Mouse (Mus musculus) adrenal gland, postnatal 14 days (tissue): ENCODE measurements around the gene Tbcd. TPM values are rescaled to one million over a fixed set of nuclear protein-coding genes. Genes with fewer than 3 reads are reported as not detected.

Source experiments
- DNase-seq: peaks from one replicate; pipeline ENCODE4 v3.0.0; 2021; ENCODE audit warnings: mixed read lengths
- total RNA-seq: library from RNA; stranded (reverse); gene quantifications from 2 replicates; pipeline ENCODE4 v1.2.3, GENCODE M21; 2021

Gene Tbcd
- total RNA-seq, 1 experiment from 2014 or later, result 31.6 TPM

- no peak for DNase-seq
Measured at GRCm38 (mm10) chr11:121536528-121536927, 84.8 kb downstream of the Tbcd start.

DNA sequence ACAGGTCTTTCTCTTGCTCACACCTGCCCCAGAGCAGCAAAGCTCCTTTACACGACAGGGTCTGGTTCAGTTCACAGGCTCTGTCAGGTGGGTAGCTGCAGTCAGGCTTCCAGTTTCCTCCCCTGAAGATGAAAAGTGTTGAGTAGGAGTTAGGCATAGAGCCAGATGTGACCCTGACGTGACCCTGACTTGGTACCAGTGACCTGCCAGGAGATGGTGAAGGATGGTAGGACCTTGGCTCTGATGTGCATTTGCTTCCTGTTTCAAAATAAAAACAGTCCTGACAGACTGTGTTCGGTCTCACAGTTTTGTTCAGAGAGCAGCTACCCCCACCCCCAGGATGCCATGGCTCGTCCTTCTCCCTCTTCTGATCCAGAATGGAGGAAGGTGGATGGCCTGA, 90.7 kb downstream of the Tbcd start:
- peak; percentile 65 for DNase-seq

DNA sequence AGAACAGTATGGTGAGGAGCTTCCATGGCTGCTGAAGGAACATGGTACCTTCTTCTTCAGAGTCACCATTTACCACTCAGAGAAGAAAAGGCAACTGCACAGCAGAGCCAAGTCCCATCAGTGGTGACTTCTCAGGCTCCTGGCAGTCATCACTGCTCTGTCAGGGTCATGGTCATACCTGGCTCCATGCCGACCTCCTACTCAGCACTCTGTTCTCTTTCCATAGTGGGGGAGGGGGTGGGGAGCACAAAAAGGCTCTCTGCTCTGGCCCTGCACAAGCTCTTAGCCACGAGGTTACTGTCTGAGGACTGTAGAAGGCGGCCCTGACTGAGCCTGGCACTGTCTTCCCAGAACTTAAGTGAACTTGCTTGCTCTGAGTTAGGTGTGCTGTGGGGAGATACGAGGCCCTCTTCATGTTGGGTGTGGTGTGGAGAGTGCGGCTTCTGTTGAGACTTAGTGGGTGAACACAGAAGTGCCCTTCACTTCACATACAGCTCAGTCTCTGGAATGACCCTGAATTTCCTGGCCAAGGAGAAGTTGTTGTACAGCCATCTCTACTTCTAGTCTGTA, 91.6 kb downstream of the Tbcd start:
- DNase-seq, result peak; percentile 79

DNA sequence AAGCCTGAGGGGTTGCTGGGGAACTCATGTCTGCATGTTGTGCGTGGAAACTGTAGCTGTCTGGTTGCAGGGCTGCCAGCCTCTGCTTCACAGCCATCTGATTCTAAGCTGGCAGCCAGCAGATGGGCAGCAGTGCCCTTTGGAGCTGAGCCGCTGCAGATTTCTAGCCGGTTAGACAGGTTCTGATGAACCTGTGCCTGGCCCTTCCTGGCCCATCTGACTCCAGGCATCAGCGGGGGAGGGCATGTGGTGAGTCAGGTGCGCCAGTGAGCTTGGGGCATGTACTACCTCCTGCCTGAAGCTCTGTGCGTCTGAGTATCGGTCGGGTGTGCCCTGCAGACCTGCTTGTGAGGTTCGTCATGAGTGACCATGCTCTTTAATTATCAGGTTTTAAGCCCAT, 92.2 kb downstream of the Tbcd start:
- peak; percentile 55 for DNase-seq

GRCm38 (mm10) chr11:121544755-121545397, 93.1 kb downstream of the Tbcd start:
- DNase-seq, result no peak

GRCm38 (mm10) chr11:121545398-121546034, 93.8 kb downstream of the Tbcd start:
- no peak for DNase-seq

GRCm38 (mm10) chr11:121547234-121547633, 95.5 kb downstream of the Tbcd start:
- no peak for DNase-seq

DNA sequence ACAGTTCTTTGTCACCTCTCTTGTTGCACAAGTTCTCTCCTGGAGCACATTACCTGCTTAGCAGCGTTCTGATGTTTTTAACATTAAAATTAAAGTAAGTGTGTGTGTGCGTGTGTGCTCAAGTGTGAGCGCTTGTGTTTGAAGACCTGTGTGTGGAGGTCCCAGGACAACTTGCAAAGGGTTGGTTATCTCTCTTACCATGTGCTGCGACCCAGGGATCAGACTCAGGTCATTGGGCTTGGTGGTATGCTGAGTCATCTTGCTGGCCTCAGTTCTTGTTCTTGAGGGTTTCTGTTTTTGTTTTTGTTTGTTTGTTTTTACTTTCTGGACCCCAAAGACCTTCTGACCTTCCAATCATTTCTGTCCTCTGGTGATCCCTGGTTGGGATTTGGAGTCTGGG, 96.2 kb downstream of the Tbcd start:
- no peak for DNase-seq

DNA sequence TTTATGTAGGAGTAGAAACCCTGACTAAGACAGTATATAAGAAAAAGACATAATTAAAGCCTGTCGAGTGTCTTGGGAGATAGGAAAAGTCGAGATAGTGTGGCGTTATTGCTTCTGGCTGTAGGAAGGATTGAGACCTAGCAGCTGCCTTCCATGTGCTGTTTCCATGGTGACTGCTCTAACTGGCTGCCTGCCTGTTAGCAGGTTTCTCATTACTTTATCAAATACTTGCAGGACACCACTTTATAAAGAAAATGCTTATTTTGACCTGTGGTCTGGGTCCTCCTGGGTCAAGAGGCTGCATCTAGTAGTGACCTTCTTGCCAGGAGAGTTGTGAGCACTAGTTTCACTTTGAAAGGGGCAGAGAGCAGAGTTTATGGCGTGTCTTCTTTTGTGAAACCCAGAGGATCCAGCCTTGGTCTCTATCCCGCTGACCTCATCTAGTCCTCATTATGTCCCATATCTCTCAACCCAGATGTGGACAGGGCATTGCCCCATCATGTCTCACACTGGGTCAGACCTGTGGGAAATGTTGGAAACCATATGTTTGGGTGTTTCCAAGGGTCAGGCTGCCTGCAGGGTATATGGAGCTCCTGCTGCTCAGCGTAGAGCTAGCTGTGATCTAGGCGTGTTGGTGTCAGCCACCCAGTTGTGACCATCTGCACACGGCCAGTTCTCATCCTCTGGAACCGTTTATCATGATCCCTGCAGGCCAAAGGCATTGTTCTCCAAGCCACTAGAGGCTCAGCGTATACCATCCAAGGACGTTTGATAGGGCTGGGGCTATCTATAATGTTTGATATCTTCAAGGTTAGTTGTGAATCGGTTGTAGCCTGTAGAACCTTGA, 97.5 kb downstream of the Tbcd start:
- no peak for DNase-seq

DNA sequence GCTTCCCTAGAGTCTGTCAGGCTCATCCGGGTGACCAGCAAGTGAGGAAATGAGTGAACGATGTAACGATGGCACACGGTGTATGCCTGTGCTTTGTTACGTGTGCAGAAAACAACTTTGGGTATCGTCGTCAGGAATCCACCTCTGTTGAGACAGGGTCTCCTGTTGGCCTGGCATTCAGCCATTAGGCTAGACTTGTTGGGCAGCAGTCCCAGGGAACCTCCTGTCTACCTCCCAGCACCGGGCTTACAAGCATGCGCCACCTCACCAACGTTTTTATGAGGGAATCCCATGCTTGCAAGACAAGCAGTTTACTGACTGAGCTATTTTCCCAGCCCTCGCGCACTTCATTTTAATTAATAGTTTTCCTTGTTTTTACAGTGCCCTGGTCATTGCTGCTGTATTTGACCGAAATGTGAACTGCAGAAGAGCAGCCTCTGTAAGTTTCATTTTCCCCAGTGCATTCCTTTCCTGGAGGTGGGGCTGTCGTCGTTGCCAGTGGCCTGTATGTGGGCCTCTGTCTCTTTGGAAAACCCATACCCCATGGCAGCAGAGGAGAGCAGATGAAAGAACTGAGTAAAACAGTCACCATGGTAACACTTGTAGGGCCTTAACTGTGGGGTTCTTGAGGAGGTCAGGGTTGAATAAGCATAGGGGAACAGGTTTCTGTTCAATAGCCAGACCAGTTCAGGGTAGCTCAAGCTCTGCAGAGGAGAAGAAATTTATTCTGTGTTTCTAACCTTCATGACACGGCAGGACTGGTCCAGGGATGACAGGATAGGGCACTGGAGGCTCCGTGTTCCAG, 98.3 kb downstream of the Tbcd start:
- DNase-seq, result no peak

DNA sequence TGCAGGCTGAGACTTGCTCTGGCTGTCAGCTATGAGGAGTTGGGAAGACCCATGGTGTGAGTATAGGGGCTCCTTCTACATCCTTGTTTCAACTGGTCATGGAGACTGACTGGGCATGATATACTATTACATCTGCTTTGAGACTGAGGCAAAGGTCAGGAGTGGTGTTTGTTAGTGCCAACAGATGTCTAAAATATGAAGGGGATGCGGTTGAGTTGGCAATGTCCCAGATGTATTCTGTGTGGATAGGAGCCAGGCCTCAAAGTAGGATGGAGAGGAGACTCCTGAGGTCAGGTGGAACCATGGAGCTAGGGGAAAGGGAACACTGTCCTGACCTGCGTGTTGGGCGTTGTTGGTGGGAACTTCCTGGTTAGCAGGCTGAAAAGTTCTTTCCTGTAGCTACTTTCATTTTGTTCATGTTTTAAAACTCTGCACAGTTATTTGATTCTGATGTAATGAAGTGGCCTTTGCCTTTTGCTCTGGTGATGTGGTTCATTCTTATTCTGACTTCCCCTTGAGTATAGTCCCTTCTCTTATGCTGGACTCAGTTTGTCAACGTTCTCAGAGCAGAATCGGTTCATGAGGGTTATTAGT, 99.6 kb downstream of the Tbcd start:
- DNase-seq, result no peak

DNA sequence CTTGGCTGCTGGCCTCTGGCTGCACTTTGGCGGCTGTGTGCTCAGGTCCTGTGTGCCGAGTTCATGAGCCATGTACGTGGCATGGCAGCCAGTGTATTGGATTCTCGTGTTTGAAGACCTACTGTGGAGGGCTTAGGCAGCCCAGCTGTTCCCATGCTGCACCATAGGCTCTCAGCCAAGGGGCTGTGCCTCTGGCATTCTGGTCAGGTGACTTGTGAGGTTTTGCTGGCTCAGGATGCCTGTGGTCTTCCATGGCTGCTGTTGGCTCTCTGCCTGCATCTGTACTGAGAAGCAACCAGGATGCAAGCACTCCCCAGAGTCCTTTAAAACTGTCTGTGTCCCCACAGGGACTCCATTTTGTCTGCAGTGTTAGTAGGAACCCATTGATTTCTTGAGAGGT, 100.4 kb downstream of the Tbcd start:
- no peak for DNase-seq

DNA sequence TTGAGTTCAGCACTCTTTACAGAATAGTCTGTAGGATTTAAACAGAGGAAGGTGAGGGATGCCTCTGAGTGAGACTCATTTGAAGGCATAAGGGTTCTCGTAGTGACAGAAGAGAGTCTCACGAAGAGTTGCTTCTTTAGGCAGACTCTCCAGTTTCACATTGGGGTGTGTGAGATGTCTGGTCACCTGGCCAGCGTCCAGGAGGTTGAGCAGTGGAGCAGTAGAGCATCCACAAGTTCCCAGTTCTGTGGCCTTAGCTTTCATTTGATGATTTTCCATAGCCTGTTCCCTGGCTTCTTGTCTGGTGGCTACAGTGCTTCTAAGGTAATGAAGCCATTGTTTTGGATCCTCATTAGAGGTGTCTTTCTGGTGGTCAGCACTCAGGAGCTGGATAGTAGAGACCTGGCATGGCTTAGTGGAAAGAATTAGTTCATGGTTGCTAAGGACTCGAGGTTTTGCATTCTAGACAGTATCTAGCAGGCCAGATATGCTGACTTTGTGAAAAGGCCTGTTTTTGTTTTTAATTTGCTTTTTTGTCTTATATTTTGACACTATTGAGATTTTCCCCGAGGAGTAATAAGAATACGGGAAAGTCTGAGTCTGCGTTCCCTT, 101.2 kb downstream of the Tbcd start:
- DNase-seq, result no peak

DNA sequence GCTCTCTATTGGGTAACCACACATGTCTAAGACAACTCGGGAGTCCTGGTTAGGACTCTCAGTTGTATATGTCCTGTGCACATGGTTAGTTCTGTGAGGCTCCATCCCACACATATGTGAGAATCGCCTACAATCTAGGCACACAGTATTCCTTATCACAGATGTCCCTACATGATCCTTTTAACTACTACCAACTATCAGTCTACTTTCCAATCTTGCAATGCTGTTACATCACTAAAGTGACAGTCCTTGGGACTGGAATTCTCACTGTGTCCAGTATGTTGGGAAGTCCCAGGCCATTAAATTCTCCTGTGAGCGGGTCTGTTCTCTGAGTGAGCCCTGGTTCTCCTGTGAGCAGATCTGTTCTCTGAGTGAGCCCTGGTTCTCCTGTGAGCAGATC, 101.7 kb downstream of the Tbcd start:
- no peak for DNase-seq

GRCm38 (mm10) chr11:121556727-121557126, 105.0 kb downstream of the Tbcd start:
- DNase-seq, result no peak

DNA sequence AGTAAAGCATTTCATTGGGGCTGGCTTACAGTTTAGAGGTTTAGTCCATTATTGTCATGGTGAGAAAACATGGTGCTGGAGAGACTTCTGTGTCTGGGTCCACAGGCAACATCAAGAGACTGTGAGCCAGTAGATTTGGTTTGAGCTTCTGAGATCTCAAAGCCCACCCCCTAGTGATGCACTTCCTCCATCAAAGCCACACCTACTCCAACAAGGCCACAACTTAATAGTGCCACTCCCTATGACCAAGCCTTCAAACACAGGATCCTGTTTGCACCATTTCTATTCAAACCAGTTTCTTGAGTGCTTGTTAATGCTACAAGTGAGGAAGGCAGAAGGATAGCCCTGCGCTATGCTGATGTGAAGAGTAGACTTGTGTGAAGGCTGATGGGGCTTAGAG, 106.2 kb downstream of the Tbcd start:
- no peak for DNase-seq

GRCm38 (mm10) chr11:121558522-121558921, 106.8 kb downstream of the Tbcd start:
- DNase-seq, result no peak

- DNase-seq, result no peak
Measured at GRCm38 (mm10) chr11:121559527-121560293, 108.0 kb downstream of the Tbcd start.

- no peak for DNase-seq
Measured at GRCm38 (mm10) chr11:121560294-121560663, 108.5 kb downstream of the Tbcd start.

- no peak for DNase-seq
Measured at GRCm38 (mm10) chr11:121563312-121563711, 111.6 kb downstream of the Tbcd start.

DNA sequence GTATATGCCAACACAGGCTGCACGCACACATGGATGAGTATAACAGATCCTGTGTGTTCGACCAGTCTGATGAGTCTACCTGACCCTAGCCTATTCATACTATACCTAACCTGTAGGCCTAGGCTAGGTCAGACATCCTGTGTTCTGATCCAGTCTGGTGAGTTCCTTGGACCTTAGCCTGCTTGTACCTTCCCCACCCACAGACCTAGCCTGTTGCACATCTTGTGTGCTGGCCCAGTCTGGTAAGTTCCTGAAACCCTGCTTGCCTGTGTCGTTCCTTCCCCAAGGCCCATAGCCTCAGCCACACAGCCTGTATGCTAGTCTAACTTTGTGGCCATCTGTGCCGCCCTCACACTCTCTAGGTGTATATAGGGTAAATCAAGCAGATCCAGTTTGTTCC, 112.5 kb downstream of the Tbcd start:
- DNase-seq, result no peak
